Mouse (Mus musculus): ENCODE results near the gene Epha2.

GRCm38 (mm10) chr4:141306057-141306456 is 5.0 kb downstream of the Epha2 start:
- TF ChIP-seq CTCF (IDR thresholded peaks at IDR 0.05; ENCODE audit: borderline replicate concordance, insufficient read depth, low read length) (no peak), POLR2A (IDR thresholded peaks at IDR 0.05; ENCODE audit: low read depth, low read length) (no peak)

Measured in embryonic fibroblast, embryonic 13.5 days (primary cell).